Mouse (Mus musculus): ENCODE data around the gene Glud1. TPM values are rescaled to one million over a fixed set of nuclear protein-coding genes. Genes with fewer than 3 reads are reported as not detected.

Glud1 gene
- total and polyA plus RNA-seq, 3 experiments = 57.1 to 125 (median 92.3) TPM

- Histone ChIP-seq H3K79me2 (ENCODE audit: control insufficient read depth, insufficient read depth, low read length, poor library complexity) (no peaks in the 10 kb centered on the region; the same call in 1 of the 2 replicates), H3K27ac (ENCODE audit: control insufficient read depth, low read depth, low read length) (peak overlapping the region; percentile 79), H3K4me1 (ENCODE audit: control insufficient read depth in 1 of 2, insufficient read depth in 2 of 2, low read length in 2 of 2) (peaks cover 5% of the 10 kb centered on the region in 2 experiments), H3K36me3 (ENCODE audit: control insufficient read depth in 1 of 2, insufficient read depth in 2 of 2, low read length in 2 of 2) (peaks cover 0 to 7% of the 10 kb centered on the region in 2 experiments; a peak in 2 of 4 replicates), H3K27me3 (ENCODE audit: control insufficient read depth in 1 of 2, insufficient read depth in 2 of 2, low read length in 2 of 2) (no peaks in the 10 kb centered on the region), H3K4me3 (ENCODE audit: control insufficient read depth in 1 of 2, insufficient read depth in 1 of 2, low read depth in 2 of 2, low read length in 2 of 2) (peak overlapping the region; percentile 65 to 72), H3K9me3 (replicated peaks; ENCODE audit: insufficient read depth, low read length) (no peaks in the 10 kb centered on the region), H3K9ac (ENCODE audit: control insufficient read depth, low read depth, low read length, poor library complexity, severe bottlenecking) (peak overlapping the region; percentile 72)
- peak; percentile 80 for DNase-seq (ENCODE audit: low read depth, low spot score)
- TF ChIP-seq ELF1 (IDR thresholded peaks at IDR 0.05; ENCODE audit: low read depth, low read length) (no peak), SMC3 (IDR thresholded peaks at IDR 0.05; ENCODE audit: low read depth, low read length) (peak; percentile 9; the same call in 1 of the 2 replicates), GATA1 (IDR thresholded peaks at IDR 0.05; ENCODE audit: low read depth, low read length) (peak; percentile 89), JUND (IDR thresholded peaks at IDR 0.05; ENCODE audit: low read depth, low read length) (no peak), ZMIZ1 (IDR thresholded peaks at IDR 0.05; ENCODE audit: low read depth, low read length) (no peak), EP300 (IDR thresholded peaks at IDR 0.05; ENCODE audit: low read depth in 1 of 2, low read length in 2 of 2) (peak; percentile 38; a peak in 2 of 4 replicates), POLR2A (IDR thresholded peaks at IDR 0.05; ENCODE audit: control insufficient read depth in 1 of 2, insufficient read depth in 1 of 2, low read depth in 1 of 2, low read length in 2 of 2, poor library complexity in 1 of 2) (0 out of 4 replicates have a peak, but pooled peaks of 1 of the 2 experiments have one; percentile 38), MYC (IDR thresholded peaks at IDR 0.05; ENCODE audit: low read depth, low read length) (no peak; the same call in 1 of the 2 replicates), ETS1 (IDR thresholded peaks at IDR 0.05; ENCODE audit: low read depth, low read length) (peak; percentile 70), UBTF (IDR thresholded peaks at IDR 0.05; ENCODE audit: borderline replicate concordance, insufficient read depth, low read depth, low read length) (no peak), ZNF384 (IDR thresholded peaks at IDR 0.05; ENCODE audit: low read depth, low read length) (peak; percentile 88), RAD21 (IDR thresholded peaks at IDR 0.05; ENCODE audit: low read depth, low read length) (no peak), SIN3A (IDR thresholded peaks at IDR 0.05; ENCODE audit: low read length) (0 out of 2 replicates have a peak, but pooled peaks have one; percentile 56), E2F4 (IDR thresholded peaks at IDR 0.05; ENCODE audit: borderline replicate concordance, low read depth, low read length) (no peak), CHD1 (IDR thresholded peaks at IDR 0.05; ENCODE audit: low read depth, low read length) (no peak; the same call in 1 of the 2 replicates), ZC3H11A (IDR thresholded peaks at IDR 0.05; ENCODE audit: low read depth, low read length) (no peak), TCF12 (IDR thresholded peaks at IDR 0.05; ENCODE audit: low read depth, low read length) (0 out of 2 replicates have a peak, but pooled peaks have one; percentile 48), HCFC1 (IDR thresholded peaks at IDR 0.05; ENCODE audit: low read depth, low read length) (0 out of 2 replicates have a peak, but pooled peaks have one; percentile 9), RCOR1 (IDR thresholded peaks at IDR 0.05; ENCODE audit: low read depth, low read length) (peak; percentile 36; the same call in 1 of the 2 replicates)
These were observed 51.6 kb downstream of the Glud1 start for GRCm38 (mm10) chr14:34362135-34362534.
